ENCODE assay signal across 8 mouse cellular contexts in the genomic region with DNA sequence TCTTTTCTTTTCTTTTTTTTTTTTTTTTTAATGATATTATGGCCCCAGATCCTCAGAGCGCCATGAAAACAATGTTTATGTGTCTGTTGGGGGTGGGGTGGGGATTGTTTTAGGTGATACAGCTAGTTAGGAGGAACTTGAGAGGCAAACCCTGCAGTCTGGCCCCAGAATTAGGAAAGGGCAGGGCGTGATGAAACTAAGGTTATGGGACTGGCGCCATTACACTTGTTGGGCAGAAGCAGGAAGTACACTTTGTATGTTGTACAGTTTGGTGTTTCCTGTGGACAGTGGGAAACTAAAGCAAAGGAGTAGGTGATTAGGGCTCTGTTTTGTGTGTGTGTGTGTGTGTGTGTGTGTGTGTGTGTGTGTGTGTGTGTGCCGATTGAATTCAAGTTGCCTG. TPM values are rescaled to one million over a fixed set of nuclear protein-coding genes. Genes with fewer than 3 reads are reported as not detected.
DNase-seq lines count a peak whose midpoint lies in the region; ATAC-seq and TF ChIP-seq lines count a peak whose summit lies in the region.

No protein-coding gene starts in this region.

- peaks cover 19% of the 10 kb centered on the region for H3K4me1 ChIP-seq in heart, embryonic 11.5 days (ENCODE audit: control insufficient read depth, insufficient read depth, low read length)
- H3K4me1 ChIP-seq in brown adipose tissue, adult 24 weeks (ENCODE audit: control insufficient read depth, insufficient read depth, insufficient read length, low read length) = peaks cover 2% of the 10 kb centered on the region; the same call in 1 of the 2 replicates
- peaks cover 16% of the 10 kb centered on the region for H3K4me1 ChIP-seq in hindbrain, embryonic 12.5 days
- H3K4me1 ChIP-seq in lung, adult 2 months (ENCODE audit: control insufficient read depth, insufficient read depth, low read length) = peaks cover 7% of the 10 kb centered on the region; the same call in 1 of the 2 replicates
- peaks cover 22% of the 10 kb centered on the region for H3K4me1 ChIP-seq in neural tube, embryonic 13.5 days (replicated peaks)
- no peaks in the 10 kb centered on the region; the same call in 1 of the 2 replicates for H3K4me1 ChIP-seq in cerebellum, adult 2 months (ENCODE audit: control insufficient read depth, insufficient read depth, low read length)

- H3K4me2 ChIP-seq in heart, embryonic 11.5 days = peak overlapping the region; percentile 77
- H3K4me2 ChIP-seq in hindbrain, embryonic 12.5 days (replicated peaks) = peak overlapping the region; percentile 68
- H3K4me2 ChIP-seq in neural tube, embryonic 13.5 days = peak overlapping the region; percentile 68

- ATAC-seq in heart, embryonic 11.5 days (replicated peaks; ENCODE audit: insufficient number of reproducible peaks, low FRiP score, low TSS enrichment) = no peak
- ATAC-seq in hindbrain, embryonic 12.5 days (ENCODE audit: low FRiP score) = no peak
- no peak for ATAC-seq in neural tube, embryonic 13.5 days (ENCODE audit: low read depth)

- 0 out of 2 replicates have a peak overlapping the region, but pooled peaks have one; percentile 92 for H3K27ac ChIP-seq in heart, embryonic 11.5 days (ENCODE audit: low read depth, low read length)
- H3K27ac ChIP-seq in brown adipose tissue, adult 24 weeks (replicated peaks; ENCODE audit: low read depth, low read length) = peak overlapping the region; percentile 77
- H3K27ac ChIP-seq in hindbrain, embryonic 12.5 days = no peak overlapping the region
- no peak overlapping the region for H3K27ac ChIP-seq in neural tube, embryonic 13.5 days (replicated peaks)
- H3K27ac ChIP-seq in cerebellum, adult 2 months (ENCODE audit: insufficient read depth, low read length) = no peak overlapping the region

- TF ChIP-seq POLR2A in lung, adult 2 months (IDR thresholded peaks at IDR 0.05; ENCODE audit: borderline replicate concordance, extremely low read depth, low read depth, low read length) = no peak
- TF ChIP-seq POLR2A in cerebellum, adult 2 months (IDR thresholded peaks at IDR 0.05; ENCODE audit: borderline replicate concordance, insufficient read depth, low read length) = no peak

- no peaks in the 10 kb centered on the region for H3K27me3 ChIP-seq in heart, embryonic 11.5 days (ENCODE audit: control insufficient read depth, insufficient read depth, low read length)
- no peaks in the 10 kb centered on the region for H3K27me3 ChIP-seq in hindbrain, embryonic 12.5 days
- H3K27me3 ChIP-seq in neural tube, embryonic 13.5 days = no peaks in the 10 kb centered on the region
- no peaks in the 10 kb centered on the region for H3K27me3 ChIP-seq in cerebellum, adult 2 months (ENCODE audit: control insufficient read depth, insufficient read depth, low read length)

- H3K9me3 ChIP-seq in heart, embryonic 11.5 days (replicated peaks; ENCODE audit: control insufficient read depth, low read length) = no peaks in the 10 kb centered on the region
- no peaks in the 10 kb centered on the region for H3K9me3 ChIP-seq in hindbrain, embryonic 12.5 days (replicated peaks)
- H3K9me3 ChIP-seq in neural tube, embryonic 13.5 days = no peaks in the 10 kb centered on the region

- intact Hi-C loops in left cerebral cortex, postnatal 4 days (cut with DNase I) = no loop called here

- H3K36me3 ChIP-seq in heart, embryonic 11.5 days (ENCODE audit: control insufficient read depth, insufficient read depth, low read length) = peaks cover 7% of the 10 kb centered on the region; the same call in 1 of the 2 replicates
- peaks cover 12% of the 10 kb centered on the region; the same call in 1 of the 2 replicates for H3K36me3 ChIP-seq in hindbrain, embryonic 12.5 days
- peaks cover 25% of the 10 kb centered on the region for H3K36me3 ChIP-seq in neural tube, embryonic 13.5 days

- H3K9ac ChIP-seq in heart, embryonic 11.5 days (ENCODE audit: low read depth, low read length) = no peak overlapping the region
- no peak overlapping the region for H3K9ac ChIP-seq in hindbrain, embryonic 12.5 days
- no peak overlapping the region for H3K9ac ChIP-seq in neural tube, embryonic 13.5 days

- 37% methylated on average over 4 of the region's 4 CpGs for WGBS in heart, embryonic 11.5 days (ENCODE audit: insufficient replicate concordance)
- 46% methylated on average over 4 of the region's 4 CpGs for WGBS in hindbrain, embryonic 12.5 days
- WGBS in lung, adult 2 months = 21% methylated on average over 4 of the region's 4 CpGs
- 51% methylated on average over 4 of the region's 4 CpGs for WGBS in neural tube, embryonic 13.5 days
- 52% methylated on average over 4 of the region's 4 CpGs for WGBS in cerebellum, adult 2 months

- no peak for DNase-seq in heart, adult 9 months (ENCODE audit: low spot score in 2 of 2)
- no peak for DNase-seq in lung, adult 2 months
- DNase-seq in cerebellum, adult 2 months = no peak
- DNase-seq in left cerebral cortex, postnatal 4 days = no peak

- TF ChIP-seq CTCF in lung, adult 2 months (IDR thresholded peaks at IDR 0.05; ENCODE audit: insufficient read depth, low read length) = no peak
- TF ChIP-seq CTCF in cerebellum, adult 2 months (IDR thresholded peaks at IDR 0.05; ENCODE audit: borderline replicate concordance, insufficient read depth, low read depth, low read length) = no peak

- H3K4me3 ChIP-seq in heart, embryonic 11.5 days (ENCODE audit: low read depth, low read length) = peak overlapping the region; percentile 91
- H3K4me3 ChIP-seq in brown adipose tissue, adult 24 weeks (ENCODE audit: insufficient read depth, low read depth, low read length) = peak overlapping the region; percentile 76
- no peak overlapping the region; the same call in 1 of the 2 replicates for H3K4me3 ChIP-seq in hindbrain, embryonic 12.5 days
- peak overlapping the region; percentile 4 for H3K4me3 ChIP-seq in lung, adult 2 months (replicated peaks; ENCODE audit: extremely low read depth, low read depth, low read length)
- H3K4me3 ChIP-seq in neural tube, embryonic 13.5 days = peak overlapping the region; percentile 94; the same call in 1 of the 2 replicates
- no peak overlapping the region for H3K4me3 ChIP-seq in cerebellum, adult 2 months (replicated peaks; ENCODE audit: insufficient read depth, low read depth, low read length)

RNA-seq across cellular contexts. Expression of a gene that starts 0.8 kb away (rescaled TPM):
- 10.5 and 15.6 TPM in 2 replicates for polyA plus RNA-seq in heart, embryonic 11.5 days (2014; fragmentation: Nextera tagmentation; extraction: Ambion mirVana)
- 29.5 and 38.8 TPM in 2 replicates for polyA plus RNA-seq in brown adipose tissue, adult 24 weeks (2012; ENCODE audit: insufficient read depth, insufficient read length, missing spikeins)
- polyA plus RNA-seq in hindbrain, embryonic 12.5 days (2016; fragmentation: Nextera tagmentation; extraction: Ambion mirVana) = 26.7 and 28.2 TPM in 2 replicates
- 32.7 and 39.7 TPM in 2 replicates for polyA plus RNA-seq in lung, adult 2 months (2012; rRNA removed)
- 14.7 and 15.2 TPM in 2 replicates for polyA plus RNA-seq in neural tube, embryonic 13.5 days (2015; fragmentation: Nextera tagmentation; extraction: Ambion mirVana)
- polyA plus RNA-seq in cerebellum, adult 2 months (2012; rRNA removed) = 38.6 and 40.1 TPM in 2 replicates
- 10 to 100 TPM; 28.9 to 32.0 TPM for total RNA-seq in left cerebral cortex, postnatal 4 days (2021)

RNA-seq across cellular contexts. Expression of a gene that starts 34.7 kb away (rescaled TPM):
- polyA plus RNA-seq in heart, embryonic 11.5 days (2014; fragmentation: Nextera tagmentation; extraction: Ambion mirVana) = 330 and 334 TPM in 2 replicates
- 96.7 and 126 TPM in 2 replicates for polyA plus RNA-seq in brown adipose tissue, adult 24 weeks (2012; ENCODE audit: insufficient read depth, insufficient read length, missing spikeins)
- polyA plus RNA-seq in hindbrain, embryonic 12.5 days (2016; fragmentation: Nextera tagmentation; extraction: Ambion mirVana) = 238 and 247 TPM in 2 replicates
- polyA plus RNA-seq in lung, adult 2 months (2012; rRNA removed) = 227 and 239 TPM in 2 replicates
- 231 TPM in 2 replicates for polyA plus RNA-seq in neural tube, embryonic 13.5 days (2015; fragmentation: Nextera tagmentation; extraction: Ambion mirVana)
- 174 and 178 TPM in 2 replicates for polyA plus RNA-seq in cerebellum, adult 2 months (2012; rRNA removed)
- 100 to 1,000 TPM; 153 to 164 TPM for total RNA-seq in left cerebral cortex, postnatal 4 days (2021)

RNA-seq across cellular contexts. Expression of a gene that starts 51.6 kb away (rescaled TPM):
- 0.69 and 0.93 TPM in 2 replicates for polyA plus RNA-seq in heart, embryonic 11.5 days (2014; fragmentation: Nextera tagmentation; extraction: Ambion mirVana)
- not detected in 2 replicates for polyA plus RNA-seq in brown adipose tissue, adult 24 weeks (2012; ENCODE audit: insufficient read depth, insufficient read length, missing spikeins)
- polyA plus RNA-seq in hindbrain, embryonic 12.5 days (2016; fragmentation: Nextera tagmentation; extraction: Ambion mirVana) = 1.3 and 1.4 TPM in 2 replicates
- polyA plus RNA-seq in lung, adult 2 months (2012; rRNA removed) = 1.5 and 1.7 TPM in 2 replicates
- polyA plus RNA-seq in neural tube, embryonic 13.5 days (2015; fragmentation: Nextera tagmentation; extraction: Ambion mirVana) = 1.1 and 1.2 TPM in 2 replicates
- polyA plus RNA-seq in cerebellum, adult 2 months (2012; rRNA removed) = 0.95 and 1.1 TPM in 2 replicates
- total RNA-seq in left cerebral cortex, postnatal 4 days (2021) = under 1 TPM; 0.52 to 0.58 TPM

RNA-seq across cellular contexts. Expression of a gene that starts 51.7 kb away (rescaled TPM):
- polyA plus RNA-seq in heart, embryonic 11.5 days (2014; fragmentation: Nextera tagmentation; extraction: Ambion mirVana) = 68.6 and 70.6 TPM in 2 replicates
- 60.1 and 79.2 TPM in 2 replicates for polyA plus RNA-seq in brown adipose tissue, adult 24 weeks (2012; ENCODE audit: insufficient read depth, insufficient read length, missing spikeins)
- polyA plus RNA-seq in hindbrain, embryonic 12.5 days (2016; fragmentation: Nextera tagmentation; extraction: Ambion mirVana) = 62.2 and 67.9 TPM in 2 replicates
- 6.3 and 8.7 TPM in 2 replicates for polyA plus RNA-seq in lung, adult 2 months (2012; rRNA removed)
- 66.1 and 74.5 TPM in 2 replicates for polyA plus RNA-seq in neural tube, embryonic 13.5 days (2015; fragmentation: Nextera tagmentation; extraction: Ambion mirVana)
- polyA plus RNA-seq in cerebellum, adult 2 months (2012; rRNA removed) = 77.8 and 88.8 TPM in 2 replicates
- 10 to 100 TPM; 15.3 to 15.8 TPM for total RNA-seq in left cerebral cortex, postnatal 4 days (2021)

Comparison
In these comparisons a context has a peak if more than half of its experiments do, and no peak if none do; other contexts are left out.
1. H3K27ac ChIP-seq: peak in heart, embryonic 11.5 days (single experiment) and brown adipose tissue, adult 24 weeks (single experiment); none in hindbrain, embryonic 12.5 days (single experiment), neural tube, embryonic 13.5 days (single experiment) and cerebellum, adult 2 months (single experiment).
2. H3K4me3 ChIP-seq: peak in heart, embryonic 11.5 days (single experiment), brown adipose tissue, adult 24 weeks (single experiment), lung, adult 2 months (single experiment) and neural tube, embryonic 13.5 days (single experiment); none in hindbrain, embryonic 12.5 days (single experiment) and cerebellum, adult 2 months (single experiment).
3. Peak in every context shown above with its lines, with median percentiles within 50 percentile points of each other: H3K4me2 ChIP-seq.